Mouse (Mus musculus) ovary, adult 18-20 months (tissue): ENCODE measurements around the gene Gm614.
A peak's percentile ranks its signal among the peaks of the same experiment; 100 is the strongest.

ENCODE experiments used
- DNase-seq: peaks from one replicate; pipeline ENCODE4 v3.0.0; 2022; ENCODE audit warnings: low spot score, mixed read lengths

The Gm614 gene

GRCm38 (mm10) chrX:101263892-101264291 lies at the start of gene Gm614:
Gene Gm614 (minus strand): TSS chrX:101263992.
- DNase-seq: no peak

GRCm38 (mm10) chrX:101309299-101309698 lies 45.5 kb upstream of the Gm614 start:
- no peak for DNase-seq

GRCm38 (mm10) chrX:101304646-101305045 lies 40.9 kb upstream of the Gm614 start:
- DNase-seq: no peak

- no peak for DNase-seq
These were observed 37.9 kb upstream of the Gm614 start for GRCm38 (mm10) chrX:101301654-101302053.

- no peak for DNase-seq
These were observed 36.7 kb upstream of the Gm614 start for GRCm38 (mm10) chrX:101300427-101301030.

- DNase-seq: no peak
These were observed 36.0 kb upstream of the Gm614 start for GRCm38 (mm10) chrX:101299473-101300426.

GRCm38 (mm10) chrX:101299055-101299454 lies 35.3 kb upstream of the Gm614 start, which contains the start of gene Nlgn3:
Gene Nlgn3 (plus strand): TSS chrX:101299168.
- no peak for DNase-seq

GRCm38 (mm10) chrX:101290111-101290510 lies 26.3 kb upstream of the Gm614 start:
- DNase-seq: no peak

- DNase-seq: no peak
These were observed 25.2 kb upstream of the Gm614 start for GRCm38 (mm10) chrX:101289037-101289436.

GRCm38 (mm10) chrX:101288432-101288831 lies 24.6 kb upstream of the Gm614 start:
- DNase-seq: no peak

GRCm38 (mm10) chrX:101287543-101287942 lies 23.8 kb upstream of the Gm614 start:
- DNase-seq: no peak

GRCm38 (mm10) chrX:101285953-101286670 lies 22.3 kb upstream of the Gm614 start:
- no peak for DNase-seq

GRCm38 (mm10) chrX:101285534-101285933 lies 21.7 kb upstream of the Gm614 start:
- no peak for DNase-seq

GRCm38 (mm10) chrX:101282813-101283212 lies 19.0 kb upstream of the Gm614 start:
- no peak for DNase-seq

- DNase-seq: peak; percentile 89
These were observed 10.3 kb upstream of the Gm614 start, which contains the start of gene Med12 for GRCm38 (mm10) chrX:101273875-101274738. Gene Med12 (plus strand): TSS chrX:101274030.

- no peak for DNase-seq
These were observed 9.6 kb upstream of the Gm614 start for GRCm38 (mm10) chrX:101273410-101273809.

GRCm38 (mm10) chrX:101268755-101269124 lies 4.9 kb upstream of the Gm614 start, which contains the start of gene Gm20489:
Gene Gm20489 (minus strand): TSS chrX:101269023.
- no peak for DNase-seq

GRCm38 (mm10) chrX:101268025-101268754 lies 4.4 kb upstream of the Gm614 start, which contains the start of gene Il2rg:
Gene Il2rg (minus strand): TSS chrX:101268255.
- no peak for DNase-seq

GRCm38 (mm10) chrX:101266631-101267030 lies 2.8 kb upstream of the Gm614 start:
- DNase-seq: no peak
